8 mouse cellular contexts compared by ENCODE assay signal in the genomic region with DNA sequence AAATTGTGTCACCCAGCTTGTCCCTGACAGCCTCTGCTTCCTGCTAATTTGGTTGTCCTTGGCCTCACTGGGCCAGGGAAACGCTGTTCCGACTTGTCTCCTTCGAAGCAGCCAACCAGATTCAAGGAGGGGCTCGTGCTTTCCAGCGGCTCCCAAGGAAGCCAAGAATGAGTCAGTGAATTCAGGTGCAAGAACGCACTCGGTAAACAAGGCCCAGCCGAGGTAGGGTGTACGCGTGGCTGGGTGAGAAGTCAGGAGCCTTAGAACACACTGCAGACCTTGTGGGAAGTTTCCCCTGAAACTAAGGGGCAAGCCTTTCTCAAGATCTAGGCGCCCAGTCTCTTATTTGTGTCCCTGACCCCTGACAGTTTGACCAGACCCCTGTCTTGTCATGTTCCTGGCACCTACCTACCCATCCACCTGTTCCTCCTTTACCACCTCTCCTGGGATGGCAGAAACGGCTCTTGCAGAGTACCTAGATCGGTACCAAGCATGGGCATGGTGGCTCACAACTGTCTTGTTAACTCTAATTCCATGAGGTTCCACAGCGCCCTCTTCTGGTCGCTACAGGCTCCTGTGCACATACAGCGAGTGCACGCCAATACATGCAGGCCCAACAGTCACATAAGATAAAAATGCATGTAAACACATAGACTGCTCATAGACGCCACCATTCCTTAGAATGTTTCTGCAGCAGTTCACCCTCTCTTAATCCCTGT. TPM values are rescaled to one million over a fixed set of nuclear protein-coding genes. Genes with fewer than 3 reads are reported as not detected.
DNase-seq lines count a peak whose midpoint lies in the region; ATAC-seq lines count a peak whose summit lies in the region.

Gene Dhx32 (minus strand): TSS at position 10 of the 719 bp plus-strand sequence.

- no peaks in the 10 kb centered on the region for H3K36me3 ChIP-seq in hindbrain, embryonic 12.5 days

- no peaks in the 10 kb centered on the region for H3K9me3 ChIP-seq in hindbrain, embryonic 12.5 days (replicated peaks)

- H3K4me3 ChIP-seq in hindbrain, embryonic 12.5 days = no peak within 1 kb of the TSS

- peaks cover 5% of the 10 kb centered on the region; the same call in 1 of the 2 replicates for H3K27me3 ChIP-seq in hindbrain, embryonic 12.5 days

- no peak within 1 kb of the TSS for H3K9ac ChIP-seq in hindbrain, embryonic 12.5 days

- ATAC-seq in hindbrain, embryonic 12.5 days (ENCODE audit: low FRiP score) = no peak

- no peak within 1 kb of the TSS for H3K27ac ChIP-seq in hindbrain, embryonic 12.5 days

- WGBS in hindbrain, embryonic 12.5 days = 23% methylated on average over 18 of the region's 18 CpGs

- 0 out of 2 replicates have a peak, but pooled peaks cover 4% of the 10 kb centered on the region for H3K4me1 ChIP-seq in hindbrain, embryonic 12.5 days

- no peak within 1 kb of the TSS for H3K4me2 ChIP-seq in hindbrain, embryonic 12.5 days (replicated peaks)

- DNase-seq in NIH3T3 (ENCODE audit: low read depth) = peak; percentile 73
- peak; percentile 92 to 93 for DNase-seq in cerebellum, postnatal 10 days
- DNase-seq in frontal cortex, adult 2 months (ENCODE audit: extremely low spot score in 1 of 2, low spot score in 1 of 2) = peak in 1 of 2 experiments; percentile 82
- peak in 1 of 2 experiments; percentile 44 for DNase-seq in layer of hippocampus, postnatal 36 days
- peak; percentile 68 to 76 for DNase-seq in lung, postnatal 4 days
- peak; percentile 54 to 69 for DNase-seq in right cerebral cortex, adult 2 months (ENCODE audit: low spot score in 2 of 2)
- peak; percentile 59 to 68 for DNase-seq in urinary bladder, postnatal 4 days (ENCODE audit: low spot score in 2 of 2)

RNA-seq across cellular contexts. Expression of gene Dhx32, which starts in this region (rescaled TPM):
- 33.6 and 38.6 TPM in 2 replicates for polyA plus RNA-seq in frontal cortex, adult 2 months (2012; rRNA removed)
- 33.0 and 34.5 TPM in 2 replicates for polyA plus RNA-seq in hindbrain, embryonic 12.5 days (2016; fragmentation: Nextera tagmentation; extraction: Ambion mirVana)
- total RNA-seq in layer of hippocampus, postnatal 36 days (2021) = 10 to 100 TPM; 39.1 TPM
